Mouse (Mus musculus): ENCODE data around the gene Pole4. TPM values are rescaled to one million over a fixed set of nuclear protein-coding genes. Genes with fewer than 3 reads are reported as not detected.

Gene Pole4
- polyA plus RNA-seq, 3 experiments from 2014 or later: 41.9 to 88.1 (median 72.5) TPM

GRCm38 (mm10) chr6:82611049-82611448 lies 94.1 kb downstream of the Pole4 start:
- ATAC-seq: no peak

GRCm38 (mm10) chr6:82609339-82609926 lies 95.7 kb downstream of the Pole4 start:
- no peak for ATAC-seq

- ATAC-seq: no peak
Measured at GRCm38 (mm10) chr6:82608756-82609155, 96.4 kb downstream of the Pole4 start.

DNA sequence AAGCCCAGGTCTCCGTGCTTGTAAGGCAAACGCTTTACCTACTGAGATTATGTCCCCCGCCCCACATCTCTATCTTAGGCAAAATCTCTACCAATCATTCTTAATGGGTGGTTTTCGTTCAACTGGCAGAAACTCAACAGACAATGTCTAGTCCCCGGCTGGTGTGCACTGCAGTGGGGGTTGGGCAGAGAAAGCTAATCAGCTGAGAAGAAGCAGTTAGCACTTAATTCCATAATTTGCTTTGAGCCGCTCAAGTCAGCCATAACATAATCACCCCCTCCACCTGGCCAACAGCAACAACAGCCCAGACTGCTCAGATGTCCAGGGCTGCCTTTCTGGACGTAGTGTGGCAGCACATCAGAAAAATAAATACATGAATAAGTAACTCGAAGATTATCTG lies 100.4 kb downstream of the Pole4 start:
- ATAC-seq: no peak

- no peak for ATAC-seq
Measured at GRCm38 (mm10) chr6:82603665-82604064, 101.5 kb downstream of the Pole4 start.

DNA sequence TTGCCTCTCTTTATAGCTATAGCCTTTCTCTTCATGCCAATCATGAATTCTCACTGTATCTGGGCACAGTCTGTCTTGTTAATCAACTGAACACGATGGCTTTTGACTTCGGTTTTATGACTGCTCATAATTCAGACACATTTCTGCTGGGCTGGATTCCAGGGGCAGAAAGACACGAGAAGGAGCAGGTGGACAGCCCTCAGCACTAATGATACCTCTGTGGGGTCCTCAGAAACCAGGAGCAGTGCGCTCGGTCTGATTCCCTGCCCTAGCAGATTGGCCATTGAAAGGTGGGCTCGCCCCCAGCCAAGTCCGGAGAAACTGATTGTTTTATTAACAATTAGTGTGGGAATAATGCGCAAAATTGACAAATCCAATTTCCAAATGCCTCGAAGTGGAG lies 101.9 kb downstream of the Pole4 start:
- no peak for ATAC-seq

- no peak for ATAC-seq
Measured at GRCm38 (mm10) chr6:82595461-82596090, 109.6 kb downstream of the Pole4 start.

DNA sequence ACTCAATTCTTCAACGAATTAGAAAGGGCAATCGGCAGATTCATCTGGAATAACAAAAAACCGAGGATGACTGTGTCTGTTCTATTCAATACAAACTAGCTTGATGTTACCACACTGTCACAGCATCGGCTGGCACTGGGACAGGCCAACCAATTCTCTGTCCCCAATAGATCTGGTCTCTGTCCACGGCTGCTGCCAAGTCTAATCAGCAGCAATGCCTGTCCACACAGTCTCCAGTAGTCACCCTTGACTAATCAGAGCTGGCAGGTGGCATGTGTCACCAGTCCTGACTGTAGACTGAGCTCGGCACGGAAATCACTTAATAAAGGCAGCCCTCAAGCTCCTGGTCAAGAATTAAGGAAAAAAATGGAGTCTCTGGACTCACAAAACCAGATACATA lies 115.8 kb downstream of the Pole4 start:
- no peak for ATAC-seq

GRCm38 (mm10) chr6:82585396-82585795 lies 119.8 kb downstream of the Pole4 start:
- no peak for ATAC-seq

DNA sequence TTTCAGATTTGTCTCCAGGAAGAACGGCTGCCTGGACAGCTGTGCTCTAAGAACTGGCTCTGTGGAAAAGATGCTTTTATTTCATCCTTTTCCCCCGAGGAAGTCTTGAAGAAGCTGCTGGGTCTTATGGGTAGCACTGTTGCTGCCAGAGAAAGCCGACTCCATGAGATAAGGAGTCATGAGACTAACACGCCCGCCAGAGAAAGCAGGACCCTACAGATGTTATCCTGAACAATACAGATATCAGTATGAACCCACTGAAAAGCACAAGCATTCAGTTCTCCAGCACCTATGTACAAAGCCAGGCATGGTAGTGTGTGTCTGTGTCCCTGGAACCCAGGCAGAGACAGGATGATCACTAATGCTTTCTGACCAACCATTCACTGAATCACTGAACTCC lies 129.7 kb downstream of the Pole4 start:
- no peak for ATAC-seq

Other genes with a start within 250 kb of the Pole4 start
- 1 to 10 TPM; 3.9 to 9.0 (median 4.5) TPM for gene Hk2, start 69.1 kb upstream of the Pole4 start, polyA plus RNA-seq (2017; shearing (Covaris generic))
- 1 to 10 TPM; 2.4 to 3.6 (median 3.1) TPM for gene Sema4f, start 234.4 kb upstream of the Pole4 start, polyA plus RNA-seq (2017; shearing (Covaris generic))
- gene M1ap, start 241.5 kb upstream of the Pole4 start, polyA plus RNA-seq (2017; shearing (Covaris generic)): 1 to 10 TPM in 1 of 3 experiments, under 1 TPM in 1, not detected in 1; 0.17 to 1.8 TPM

All from inflammation-experienced regulatory T-cells, adult 6 months (primary cell).